Mouse (Mus musculus) mouse trophoblast stem cell (cell line): ENCODE results near the gene Pnp.
"Not testable (repeated sequence)": the region's sequence is repeated elsewhere in the genome, so short reads cannot be mapped to it uniquely, and the experiment has no call there.

Experiments used
- in situ Hi-C, 2 experiments: fragments of 300-500 bp; cut with MseI, MboI; formaldehyde crosslinking; loops; 2 replicates in 1 of 2; 3 replicates in 1 of 2; pipeline ENCODE4 v1.15.1; 2025

Gene Pnp

GRCm38 (mm10) chr14:50930754-50931492, at the start of gene Pnp, which contains the start of gene Pip4p1:
Gene Pnp (plus strand): TSS chr14:50931082.
Gene Pip4p1 (minus strand): TSS chr14:50930856.
- in situ Hi-C loops: no loop called here

GRCm38 (mm10) chr14:50891621-50892020, 39.3 kb upstream of the Pnp start:
- in situ Hi-C loops: no loop called here

GRCm38 (mm10) chr14:50892091-50892490, 38.8 kb upstream of the Pnp start:
- in situ Hi-C loops: no loop called here

- in situ Hi-C loops: no loop called here
Measured at GRCm38 (mm10) chr14:50892541-50893459, 38.1 kb upstream of the Pnp start.

GRCm38 (mm10) chr14:50895407-50895806, 35.5 kb upstream of the Pnp start:
- in situ Hi-C loops: no loop called here

- in situ Hi-C loops: no loop called here
Measured at GRCm38 (mm10) chr14:50895985-50896746, 34.7 kb upstream of the Pnp start.

GRCm38 (mm10) chr14:50896747-50897373, 34.0 kb upstream of the Pnp start:
- in situ Hi-C loops: no loop called here

- in situ Hi-C loops: no loop called here
Measured at GRCm38 (mm10) chr14:50897374-50897765, 33.5 kb upstream of the Pnp start, which contains the start of gene Klhl33. Gene Klhl33 (minus strand): TSS chr14:50897507.

- in situ Hi-C loops: not testable (repeated sequence)
Measured at GRCm38 (mm10) chr14:50897992-50898391, 32.9 kb upstream of the Pnp start.

GRCm38 (mm10) chr14:50903973-50904827, 26.7 kb upstream of the Pnp start:
- in situ Hi-C loops: no loop called here

GRCm38 (mm10) chr14:50904828-50905129, 26.1 kb upstream of the Pnp start:
- in situ Hi-C loops: no loop called here

GRCm38 (mm10) chr14:50905327-50905726, 25.6 kb upstream of the Pnp start:
- in situ Hi-C loops: not testable (repeated sequence)

GRCm38 (mm10) chr14:50908126-50908525, 22.8 kb upstream of the Pnp start:
- in situ Hi-C loops: no loop called here

- in situ Hi-C loops: no loop called here
Measured at GRCm38 (mm10) chr14:50911356-50911755, 19.5 kb upstream of the Pnp start.

- in situ Hi-C loops: not testable (repeated sequence)
Measured at GRCm38 (mm10) chr14:50923437-50923836, 7.4 kb upstream of the Pnp start.

- in situ Hi-C loops: no loop called here
Measured at GRCm38 (mm10) chr14:50924281-50925064, 6.4 kb upstream of the Pnp start, which contains the start of the genes Osgep and Apex1. Gene Osgep (minus strand): TSS chr14:50924893. Gene Apex1 (plus strand): TSS chr14:50924968.

GRCm38 (mm10) chr14:50925111-50925920, 5.6 kb upstream of the Pnp start:
- in situ Hi-C loops: no loop called here

GRCm38 (mm10) chr14:50927366-50927765, 3.5 kb upstream of the Pnp start:
- in situ Hi-C loops: no loop called here

GRCm38 (mm10) chr14:50929951-50930350, 931 bp upstream of the Pnp start:
- in situ Hi-C loops: no loop called here
